Mouse (Mus musculus) lung, embryonic 15.5 days (tissue): ENCODE data around the gene Pex3. TPM values are rescaled to one million over a fixed set of nuclear protein-coding genes. Genes with fewer than 3 reads are reported as not detected.
A peak's percentile ranks its signal among the peaks of the same experiment; 100 is the strongest.

Experiments
- ATAC-seq: fragments of 200-750 bp; cut with Nextera tagmentation; 2 replicates; pipeline ENCODE4 v1.8.0; 2017; ENCODE audit warnings: moderate number of reproducible peaks, borderline replicate concordance; ENCODE audit not compliant: low FRiP score, low TSS enrichment; ENCODE audit errors: extremely low read depth
- H3K27ac ChIP-seq: fragments of 300-500 bp; sonication (generic); 2 replicates; pipeline ENCODE4 v1.5.1; 2015; ENCODE audit warnings: moderate library complexity, mild to moderate bottlenecking, inconsistent platforms
- H3K27me3 ChIP-seq: fragments of 300-500 bp; sonication (generic); 2 replicates; pipeline ENCODE4 v1.6.1; 2015; ENCODE audit warnings: inconsistent platforms
- H3K36me3 ChIP-seq: fragments of 300-500 bp; sonication (generic); 2 replicates; pipeline ENCODE4 v1.6.1; 2015; ENCODE audit warnings: inconsistent platforms
- H3K4me1 ChIP-seq: fragments of 300-500 bp; sonication (generic); 2 replicates; pipeline ENCODE4 v1.6.1; 2015; ENCODE audit warnings: inconsistent platforms
- H3K4me2 ChIP-seq: fragments of 300-500 bp; sonication (generic); 2 replicates; pipeline ENCODE4 v1.6.1; 2015; ENCODE audit warnings: inconsistent platforms, mild to moderate bottlenecking, moderate library complexity
- H3K4me3 ChIP-seq: fragments of 300-500 bp; sonication (generic); 2 replicates; pipeline ENCODE4 v1.5.1; 2015; ENCODE audit warnings: mild to moderate bottlenecking, inconsistent platforms
- H3K9ac ChIP-seq: fragments of 300-500 bp; sonication (generic); 2 replicates; pipeline ENCODE4 v1.6.1; 2015; ENCODE audit warnings: inconsistent platforms
- H3K9me3 ChIP-seq: fragments of 300-500 bp; sonication (generic); 2 replicates; pipeline ENCODE4 v1.6.1; 2016; ENCODE audit warnings: inconsistent platforms
- WGBS: fragments of 180-500 bp; shearing (Covaris S2); methylation state at CpG from one replicate; pipeline ENCODE4 v1.1.7; 2015; 5-methylcytosine and 5-hydroxymethylcytosine counted together
- polyA plus RNA-seq: library from polyadenylated mRNA; unstranded; fragments of >200 nt; fragmentation: Nextera tagmentation; extraction: Ambion mirVana; gene quantifications from 2 replicates; pipeline ENCODE4 v1.2.1, GENCODE M21; 2015

Gene Pex3
- polyA plus RNA-seq, 1 experiment from 2014 or later = 23.4 TPM

- peak overlapping the region; percentile 48 for H3K4me3 ChIP-seq
- peaks cover 16% of the 10 kb centered on the region; the same call in 1 of the 2 replicates for H3K4me1 ChIP-seq
- 3% methylated on average over 10 of the region's 10 CpGs for WGBS
- H3K9ac ChIP-seq = peak overlapping the region; percentile 51
- no peak overlapping the region for H3K27ac ChIP-seq
- peaks cover 36% of the 10 kb centered on the region for H3K27me3 ChIP-seq
- peak; percentile 31; the same call in 1 of the 2 replicates for ATAC-seq
- H3K4me2 ChIP-seq = peak overlapping the region; percentile 97
- no peaks in the 10 kb centered on the region for H3K36me3 ChIP-seq
- H3K9me3 ChIP-seq = no peaks in the 10 kb centered on the region
Observed at GRCm38 (mm10) chr10:13474568-13474955, 78.4 kb downstream of the Pex3 start.

Other genes starting within 250 kb of the Pex3 start
- 33.3 and 33.7 TPM in 2 replicates for gene Phactr2, start 78.7 kb downstream of the Pex3 start, polyA plus RNA-seq
- gene Fuca2, start 53.6 kb downstream of the Pex3 start, polyA plus RNA-seq = 67.8 and 70.1 TPM in 2 replicates
- 4.2 and 4.8 TPM in 2 replicates for gene Adat2, start 248 bp downstream of the Pex3 start, polyA plus RNA-seq